Mouse (Mus musculus) bone marrow, adult 2 months (tissue): ENCODE measurements around the gene Hdx. TPM values are rescaled to one million over a fixed set of nuclear protein-coding genes. Genes with fewer than 3 reads are reported as not detected.

Source experiments
- H3K27ac ChIP-seq: fragments of 200-500 bp; 2 replicates; pipeline ENCODE4 v1.5.1; 2012; ENCODE audit warnings: low read depth, mild to moderate bottlenecking, control low read depth, inconsistent platforms, low read length; ENCODE audit not compliant: control insufficient read depth, poor library complexity, insufficient read depth
- H3K4me1 ChIP-seq: fragments of 200-500 bp; 2 replicates; pipeline ENCODE4 v1.6.1; 2011; ENCODE audit warnings: low read length; ENCODE audit not compliant: control insufficient read depth, insufficient read depth
- H3K4me3 ChIP-seq: fragments of 200-500 bp; replicated peaks from 2 replicates; pipeline ENCODE3; 2011; ENCODE audit warnings: mild to moderate bottlenecking, low read depth, low read length, control low read depth; ENCODE audit not compliant: control insufficient read depth
- CTCF ChIP-seq: fragments of 200-500 bp; IDR thresholded peaks from 2 replicates; pipeline ENCODE4 v1.5.1; 2011; ENCODE audit warnings: low read length, control low read depth; ENCODE audit not compliant: control insufficient read depth, insufficient read depth
- POLR2A ChIP-seq: fragments of 200-500 bp; IDR thresholded peaks from 2 replicates; pipeline ENCODE4 v1.6.1; 2011; ENCODE audit warnings: low read depth, mild to moderate bottlenecking, control low read depth, low read length, borderline replicate concordance; ENCODE audit not compliant: control insufficient read depth
- WGBS: fragments of 180-500 bp; shearing (Covaris S2); methylation state at CpG from one replicate; pipeline ENCODE4 v1.1.7; 2018; 5-methylcytosine and 5-hydroxymethylcytosine counted together
- polyA plus RNA-seq: library from polyadenylated mRNA; stranded (reverse); fragments of >200 nt; gene quantifications from 2 replicates; pipeline ENCODE4 v1.2.4, GENCODE M21; 2011; ENCODE audit warnings: low replicate concordance; ENCODE audit not compliant: missing spikeins, insufficient read depth, insufficient read length

Gene Hdx
- polyA plus RNA-seq, 1 experiment, result not detected

DNA sequence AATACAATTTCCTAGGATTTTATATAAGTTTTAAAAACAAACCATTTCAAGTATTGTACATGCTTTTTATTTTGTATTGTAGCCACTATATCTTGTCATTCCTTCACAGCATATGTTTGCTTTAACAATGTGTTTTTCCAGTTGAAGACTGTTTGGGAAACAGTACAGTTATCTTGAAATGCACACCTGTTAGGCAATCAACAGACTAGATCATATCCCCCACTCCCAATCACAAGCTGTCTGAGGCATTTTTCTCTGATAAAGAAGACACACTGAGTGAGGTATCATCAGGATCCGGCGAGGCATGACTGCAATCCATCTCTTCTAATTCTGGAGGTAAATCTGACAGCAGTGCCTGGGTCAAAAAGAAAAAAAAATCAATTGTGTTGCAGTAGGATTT lies 119.8 kb downstream of the Hdx start:
- no peak for TF ChIP-seq POLR2A
- TF ChIP-seq CTCF, result no peak
- Histone ChIP-seq H3K4me1 (no peaks in the 10 kb centered on the region), H3K27ac (no peak overlapping the region), H3K4me3 (no peak overlapping the region)
- WGBS, result 76% methylated on average over 2 of the region's 2 CpGs

DNA sequence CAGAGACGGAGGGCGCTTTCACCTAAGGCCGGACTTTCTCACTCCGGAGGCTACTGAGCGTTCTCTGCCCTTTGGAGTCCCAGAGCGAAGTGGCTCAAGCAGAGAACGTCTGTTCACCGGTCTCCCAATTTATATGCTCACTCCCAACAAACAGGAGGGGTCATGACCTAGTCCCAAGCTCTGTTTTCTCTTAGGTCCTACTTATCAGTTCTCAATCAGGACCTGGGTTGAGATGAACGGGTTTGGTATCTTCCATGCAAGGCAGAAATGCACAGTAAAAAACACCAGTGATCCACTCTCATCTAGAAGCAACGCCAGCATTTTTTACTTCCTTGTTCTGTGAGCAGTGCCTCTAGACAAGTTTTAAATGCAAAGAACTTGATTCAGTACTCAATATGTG lies 159.0 kb downstream of the Hdx start, which contains the start of gene Rps6ka6:
Gene Rps6ka6, minus strand, starts transcription at position 101 of the 400 bp plus-strand sequence.
- no peak within 1 kb of the TSS for H3K27ac ChIP-seq
- no peak within 1 kb of the TSS for H3K4me3 ChIP-seq
- TF ChIP-seq POLR2A (no peak), CTCF (no peak)
- 77% methylated on average over 10 of the region's 10 CpGs for WGBS
- no peaks in the 10 kb centered on the region for H3K4me1 ChIP-seq

Other genes starting within 250 kb of the Hdx start
- gene Rps6ka6, start 159.1 kb downstream of the Hdx start, polyA plus RNA-seq, result 6.1 TPM in 1 of 2 replicates, not detected in the other
- gene Gm45194, start 194.3 kb upstream of the Hdx start, polyA plus RNA-seq, result not detected in 2 replicates